Mouse (Mus musculus) kidney, embryonic 14.5 days (tissue): ENCODE measurements around the gene Sufu. TPM values are rescaled to one million over a fixed set of nuclear protein-coding genes. Genes with fewer than 3 reads are reported as not detected.

Experiments used
- ATAC-seq: fragments of 200-750 bp; cut with Nextera tagmentation; 2 replicates; pipeline ENCODE4 v1.8.0; 2017; ENCODE audit warnings: moderate number of reproducible peaks, mild to moderate bottlenecking, moderate TSS enrichment, moderate library complexity; ENCODE audit not compliant: low FRiP score, low TSS enrichment
- H3K27ac ChIP-seq: fragments of 300-500 bp; sonication (generic); 2 replicates; pipeline ENCODE4 v1.5.1; 2014; ENCODE audit warnings: low read depth, mild to moderate bottlenecking, low read length, moderate library complexity, mixed read lengths
- H3K27me3 ChIP-seq: fragments of 300-500 bp; sonication (generic); 2 replicates; pipeline ENCODE4 v1.6.1; 2014; ENCODE audit warnings: mild to moderate bottlenecking, low read length; ENCODE audit not compliant: control insufficient read depth, insufficient read depth
- H3K36me3 ChIP-seq: fragments of 300-500 bp; sonication (generic); 2 replicates; pipeline ENCODE4 v1.6.1; 2014; ENCODE audit warnings: low read length, mixed read lengths; ENCODE audit not compliant: control insufficient read depth, insufficient read depth
- H3K4me1 ChIP-seq: fragments of 300-500 bp; sonication (generic); 2 replicates; pipeline ENCODE4 v1.6.1; 2014; ENCODE audit warnings: low read length, mixed read lengths; ENCODE audit not compliant: control insufficient read depth, insufficient read depth
- H3K4me2 ChIP-seq: fragments of 300-500 bp; sonication (generic); replicated peaks from 2 replicates; pipeline ENCODE4 v1.6.1; 2014; ENCODE audit warnings: low read depth, mild to moderate bottlenecking, low read length
- H3K4me3 ChIP-seq: fragments of 300-500 bp; sonication (generic); 2 replicates; pipeline ENCODE4 v1.5.1; 2014; ENCODE audit warnings: mild to moderate bottlenecking, low read length
- H3K9ac ChIP-seq: fragments of 300-500 bp; sonication (generic); 2 replicates; pipeline ENCODE4 v1.6.1; 2014; ENCODE audit warnings: low read depth, mild to moderate bottlenecking, low read length, moderate library complexity
- H3K9me3 ChIP-seq: fragments of 300-500 bp; sonication (generic); 2 replicates; pipeline ENCODE4 v1.6.1; 2016; ENCODE audit warnings: low read length; ENCODE audit not compliant: control insufficient read depth
- WGBS: fragments of 180-500 bp; shearing (Covaris S2); extraction: QIAGEN DNeasy Blood & Tissue Kit; methylation state at CpG from one replicate; pipeline ENCODE4 v1.1.7; 2014; 5-methylcytosine and 5-hydroxymethylcytosine counted together
- polyA plus RNA-seq: library from polyadenylated mRNA; unstranded; fragments of >200 nt; fragmentation: Nextera tagmentation; extraction: Ambion mirVana; gene quantifications from 2 replicates; pipeline ENCODE4 v1.2.1, GENCODE M21; 2014

The Sufu gene
- polyA plus RNA-seq, 1 experiment from 2014 or later, result 48.8 TPM

GRCm38 (mm10) chr19:46505646-46506371 lies 109.1 kb downstream of the Sufu start:
- Histone ChIP-seq H3K36me3 (peaks cover 41% of the 10 kb centered on the region), H3K27me3 (no peaks in the 10 kb centered on the region), H3K27ac (no peak overlapping the region), H3K4me2 (peak overlapping the region; percentile 90), H3K4me3 (peak overlapping the region; percentile 98; the same call in 1 of the 2 replicates), H3K9ac (peak overlapping the region; percentile 99; the same call in 1 of the 2 replicates), H3K4me1 (peaks cover 57% of the 10 kb centered on the region), H3K9me3 (no peaks in the 10 kb centered on the region)
- ATAC-seq, result no peak
- 74% methylated on average over 8 of the region's 8 CpGs for WGBS

- 44% methylated on average over 3 of the region's 3 CpGs for WGBS
- Histone ChIP-seq H3K4me1 (peaks cover 57% of the 10 kb centered on the region), H3K27me3 (no peaks in the 10 kb centered on the region), H3K36me3 (peaks cover 44% of the 10 kb centered on the region), H3K27ac (no peak overlapping the region), H3K9ac (0 out of 2 replicates have a peak overlapping the region, but pooled peaks have one; percentile 99), H3K9me3 (no peaks in the 10 kb centered on the region), H3K4me3 (peak overlapping the region; percentile 98; the same call in 1 of the 2 replicates), H3K4me2 (peak overlapping the region; percentile 90; the same call in 1 of the 2 replicates)
- no peak for ATAC-seq
Measured at GRCm38 (mm10) chr19:46506372-46506717, 109.6 kb downstream of the Sufu start.

DNA sequence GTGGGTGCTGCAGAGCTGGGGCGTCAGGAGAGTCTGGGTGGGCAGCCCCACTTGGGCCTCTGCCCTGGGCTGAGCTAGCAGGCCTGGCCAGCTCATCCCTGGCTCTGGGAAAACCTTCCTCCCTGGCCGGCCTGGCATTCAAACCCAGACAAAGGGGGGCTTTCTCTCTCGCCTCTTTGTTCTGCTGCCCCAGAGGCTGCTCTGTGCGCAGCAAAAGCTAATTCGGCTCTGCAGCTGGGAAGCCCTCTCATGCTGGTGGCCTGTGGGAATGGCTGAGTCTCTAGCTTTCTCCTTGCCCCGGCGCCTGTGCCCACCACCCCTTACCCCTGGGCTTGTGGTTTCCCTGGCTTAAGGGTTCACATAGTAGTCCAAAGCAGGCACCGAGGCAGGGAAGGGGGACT lies 110.5 kb downstream of the Sufu start:
- no peaks in the 10 kb centered on the region for H3K27me3 ChIP-seq
- peak overlapping the region; percentile 7; the same call in 1 of the 2 replicates for H3K4me3 ChIP-seq
- H3K36me3 ChIP-seq, result peaks cover 53% of the 10 kb centered on the region
- H3K4me1 ChIP-seq, result peaks cover 57% of the 10 kb centered on the region
- no peaks in the 10 kb centered on the region for H3K9me3 ChIP-seq
- peak overlapping the region; percentile 62; the same call in 1 of the 2 replicates for H3K27ac ChIP-seq
- peak overlapping the region; percentile 32; the same call in 1 of the 2 replicates for H3K9ac ChIP-seq
- 0 out of 2 replicates have a peak overlapping the region, but pooled peaks have one; percentile 8 for H3K4me2 ChIP-seq
- 68% methylated on average over 8 of the region's 8 CpGs for WGBS
- no peak for ATAC-seq

- no peaks in the 10 kb centered on the region for H3K9me3 ChIP-seq
- no peak overlapping the region for H3K4me3 ChIP-seq
- 41% methylated on average over 1 of the region's 1 CpGs for WGBS
- H3K9ac ChIP-seq, result 0 out of 2 replicates have a peak overlapping the region, but pooled peaks have one; percentile 32
- H3K4me2 ChIP-seq, result peak overlapping the region; percentile 12
- ATAC-seq, result no peak
- peaks cover 57% of the 10 kb centered on the region for H3K4me1 ChIP-seq
- H3K27ac ChIP-seq, result peak overlapping the region; percentile 21; the same call in 1 of the 2 replicates
- no peaks in the 10 kb centered on the region for H3K27me3 ChIP-seq
- peaks cover 59% of the 10 kb centered on the region for H3K36me3 ChIP-seq
Measured at GRCm38 (mm10) chr19:46507806-46508205, 111.1 kb downstream of the Sufu start.

- H3K9ac ChIP-seq, result peak overlapping the region; percentile 0; the same call in 1 of the 2 replicates
- ATAC-seq, result no peak
- no peak overlapping the region for H3K27ac ChIP-seq
- H3K27me3 ChIP-seq, result no peaks in the 10 kb centered on the region
- WGBS, result 17% methylated on average over 3 of the region's 3 CpGs
- H3K4me3 ChIP-seq, result no peak overlapping the region
- peaks cover 67% of the 10 kb centered on the region for H3K36me3 ChIP-seq
- no peak overlapping the region for H3K4me2 ChIP-seq
- H3K9me3 ChIP-seq, result no peaks in the 10 kb centered on the region
- H3K4me1 ChIP-seq, result peaks cover 57% of the 10 kb centered on the region
Measured at GRCm38 (mm10) chr19:46508738-46509137, 112.0 kb downstream of the Sufu start.

- H3K4me2 ChIP-seq, result no peak overlapping the region
- H3K4me1 ChIP-seq, result peaks cover 57% of the 10 kb centered on the region
- H3K36me3 ChIP-seq, result peaks cover 72% of the 10 kb centered on the region
- H3K9ac ChIP-seq, result no peak overlapping the region; the same call in 1 of the 2 replicates
- H3K27ac ChIP-seq, result 0 out of 2 replicates have a peak overlapping the region, but pooled peaks have one; percentile 33
- H3K4me3 ChIP-seq, result no peak overlapping the region
- H3K9me3 ChIP-seq, result no peaks in the 10 kb centered on the region
- H3K27me3 ChIP-seq, result no peaks in the 10 kb centered on the region
- 57% methylated on average over 3 of the region's 3 CpGs for WGBS
- no peak for ATAC-seq
Measured at GRCm38 (mm10) chr19:46509202-46509601, 112.5 kb downstream of the Sufu start.

DNA sequence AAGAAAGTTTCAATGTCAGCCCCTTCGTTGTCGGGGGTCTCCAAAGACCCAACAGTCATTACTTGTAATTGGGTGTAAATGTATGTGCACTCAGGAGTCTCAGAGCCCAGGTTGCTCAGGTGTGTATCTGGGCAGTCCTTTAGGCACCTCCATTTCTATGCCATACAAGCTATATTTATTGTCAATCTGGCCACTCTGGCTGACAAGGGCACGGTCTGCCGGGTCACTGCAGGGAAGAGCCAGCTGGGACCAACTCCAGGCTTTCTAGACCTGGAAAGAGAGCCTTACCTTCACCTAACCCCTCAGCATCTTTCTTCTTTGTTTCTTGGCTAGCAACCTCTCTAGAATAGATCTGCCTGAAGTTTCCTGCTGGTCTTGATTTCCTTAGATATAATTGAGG lies 113.0 kb downstream of the Sufu start:
- H3K9ac ChIP-seq, result 0 out of 2 replicates have a peak overlapping the region, but pooled peaks have one; percentile 2
- H3K9me3 ChIP-seq, result no peaks in the 10 kb centered on the region
- no peaks in the 10 kb centered on the region for H3K27me3 ChIP-seq
- ATAC-seq, result no peak
- H3K36me3 ChIP-seq, result peaks cover 77% of the 10 kb centered on the region
- WGBS, result 57% methylated on average over 4 of the region's 4 CpGs
- H3K4me3 ChIP-seq, result no peak overlapping the region
- no peak overlapping the region for H3K4me2 ChIP-seq
- H3K4me1 ChIP-seq, result peaks cover 55% of the 10 kb centered on the region
- H3K27ac ChIP-seq, result no peak overlapping the region; the same call in none of the 2 replicates

- 76% methylated on average over 5 of the region's 5 CpGs for WGBS
- H3K4me1 ChIP-seq, result peaks cover 48% of the 10 kb centered on the region
- peak overlapping the region; percentile 37; the same call in 1 of the 2 replicates for H3K27ac ChIP-seq
Measured at GRCm38 (mm10) chr19:46510401-46510800, 113.7 kb downstream of the Sufu start.

DNA sequence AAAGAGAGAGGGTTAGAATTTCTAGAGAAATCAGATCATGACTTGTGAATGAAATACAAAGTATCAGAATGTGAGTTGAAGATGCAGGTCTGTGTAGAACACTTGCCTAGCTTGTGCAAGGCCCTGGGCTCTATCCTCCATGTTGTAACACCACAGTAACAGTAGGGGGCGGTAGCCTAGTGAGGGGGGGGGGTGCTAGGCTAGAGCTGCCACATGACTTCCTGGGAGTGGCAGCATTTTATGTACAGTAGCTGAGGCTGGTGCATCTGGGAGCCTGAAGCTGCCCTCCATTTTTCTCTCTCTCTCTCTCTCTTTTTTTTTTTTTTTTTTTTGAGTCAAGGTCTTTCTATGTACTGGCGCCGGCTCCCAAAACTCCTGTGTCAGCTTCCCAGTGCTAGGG lies 114.1 kb downstream of the Sufu start:
- H3K27me3 ChIP-seq, result no peaks in the 10 kb centered on the region
- H3K27ac ChIP-seq, result peak overlapping the region; percentile 37; the same call in 1 of the 2 replicates
- H3K4me2 ChIP-seq, result no peak overlapping the region
- peaks cover 44% of the 10 kb centered on the region for H3K4me1 ChIP-seq
- no peak overlapping the region for H3K4me3 ChIP-seq
- H3K36me3 ChIP-seq, result peaks cover 77% of the 10 kb centered on the region
- no peak for ATAC-seq
- WGBS, result 68% methylated on average over 3 of the region's 3 CpGs
- H3K9ac ChIP-seq, result no peak overlapping the region
- H3K9me3 ChIP-seq, result no peaks in the 10 kb centered on the region

More at GRCm38 (mm10) chr19:46510401-46510800, 113.7 kb downstream of the Sufu start:
- Histone ChIP-seq H3K9ac (no peak overlapping the region), H3K36me3 (peaks cover 77% of the 10 kb centered on the region), H3K9me3 (no peaks in the 10 kb centered on the region), H3K4me2 (no peak overlapping the region), H3K27me3 (no peaks in the 10 kb centered on the region), H3K4me3 (no peak overlapping the region)
- no peak for ATAC-seq
